Comparison of ENCODE assay signal across 2 mouse cellular contexts in the genomic region with DNA sequence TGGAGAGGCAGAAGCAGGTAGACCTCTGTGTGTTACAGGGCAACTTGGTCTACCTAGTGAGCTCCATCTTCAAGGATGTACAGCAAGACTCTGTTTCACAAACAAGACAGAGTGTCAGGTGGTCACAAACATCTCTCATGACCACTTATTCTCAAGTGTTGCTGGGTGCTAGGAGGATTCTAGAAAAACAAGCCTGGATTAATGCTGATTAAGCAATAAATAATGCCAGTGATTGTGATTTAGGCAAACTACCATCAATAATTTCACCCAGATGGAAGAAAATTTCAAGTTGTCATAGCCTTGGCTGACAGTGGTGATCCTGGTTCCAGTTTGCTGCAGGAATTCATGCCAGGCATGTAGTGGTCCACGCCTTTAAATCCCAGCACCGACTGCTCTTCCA.
A peak's percentile ranks its signal among the peaks of the same experiment; 100 is the strongest.
TF ChIP-seq lines count a peak whose summit lies in the region.

No protein-coding gene starts in this region.

TF ChIP-seq in CH12.LX, 34 proteins besides CTCF, POLR2A, EP300 and RAD21:
- TF ChIP-seq MAFK (IDR thresholded peaks at IDR 0.05; ENCODE audit: insufficient replicate concordance, low read length) (peak; percentile 88), SMC3 (IDR thresholded peaks at IDR 0.05; ENCODE audit: low read depth, low read length) (no peak)

TF ChIP-seq in MEL, 35 proteins besides CTCF, POLR2A, EP300 and RAD21:
- TF ChIP-seq MEF2A (IDR thresholded peaks at IDR 0.05; ENCODE audit: extremely low read depth, insufficient replicate concordance, low read depth, low read length, poor library complexity, severe bottlenecking) (no peak), USF2 (IDR thresholded peaks at IDR 0.05; ENCODE audit: borderline replicate concordance in 1 of 2, insufficient read depth in 1 of 2, low read depth in 1 of 2, low read length in 2 of 2) (no peak), MAFK (IDR thresholded peaks at IDR 0.05; ENCODE audit: borderline replicate concordance, low read depth, low read length) (peak; percentile 81), NRF1 (IDR thresholded peaks at IDR 0.05; ENCODE audit: insufficient read depth, low read depth, low read length, poor library complexity, severe bottlenecking) (no peak), TCF12 (IDR thresholded peaks at IDR 0.05; ENCODE audit: low read depth, low read length) (no peak), ZMIZ1 (IDR thresholded peaks at IDR 0.05; ENCODE audit: low read depth, low read length) (no peak), ELF1 (IDR thresholded peaks at IDR 0.05; ENCODE audit: low read depth, low read length) (no peak)
